Mouse (Mus musculus) frontal cortex, postnatal 25 days (tissue): Measurements from ENCODE around the gene Gm20721.
A peak's percentile ranks its signal among the peaks of the same experiment; 100 is the strongest.
"Not testable (repeated sequence)": the region's sequence is repeated elsewhere in the genome, so short reads cannot be mapped to it uniquely, and the experiment has no call there.

Experiments
- DNase-seq, 2 experiments: peaks; one replicate each; pipeline ENCODE4 v3.0.0; 2022; ENCODE audit warnings: low spot score in 2 of 2

Gene Gm20721

GRCm38 (mm10) chr2:174330616-174331191 is 15.8 kb downstream of the Gm20721 start:
- peak; percentile 19 to 55 for DNase-seq

- DNase-seq, result peak; percentile 38 to 57
Measured at GRCm38 (mm10) chr2:174329663-174330615, 16.6 kb downstream of the Gm20721 start.

GRCm38 (mm10) chr2:174328926-174329662 is 17.4 kb downstream of the Gm20721 start:
- no peak for DNase-seq

GRCm38 (mm10) chr2:174328358-174328905 is 18.1 kb downstream of the Gm20721 start:
- no peak for DNase-seq

GRCm38 (mm10) chr2:174327295-174327981 is 19.1 kb downstream of the Gm20721 start:
- DNase-seq, result peak; percentile 48 to 57

- no peak for DNase-seq
Measured at GRCm38 (mm10) chr2:174326481-174326880, 20.0 kb downstream of the Gm20721 start.

GRCm38 (mm10) chr2:174325989-174326388 is 20.5 kb downstream of the Gm20721 start:
- no peak for DNase-seq

- no peak for DNase-seq
Measured at GRCm38 (mm10) chr2:174316661-174317060, 29.9 kb downstream of the Gm20721 start.

- DNase-seq, result not testable (repeated sequence)
Measured at GRCm38 (mm10) chr2:174315445-174315844, 31.1 kb downstream of the Gm20721 start.

- DNase-seq, result no peak
Measured at GRCm38 (mm10) chr2:174312661-174313060, 33.9 kb downstream of the Gm20721 start.

- DNase-seq, result peak; percentile 77 to 80
Measured at GRCm38 (mm10) chr2:174312118-174312647, 34.3 kb downstream of the Gm20721 start.

- DNase-seq, result no peak
Measured at GRCm38 (mm10) chr2:174311613-174312012, 34.9 kb downstream of the Gm20721 start.

GRCm38 (mm10) chr2:174310913-174311514 is 35.5 kb downstream of the Gm20721 start:
- peak; percentile 27 to 52 for DNase-seq

- DNase-seq, result no peak
Measured at GRCm38 (mm10) chr2:174307903-174308302, 38.6 kb downstream of the Gm20721 start.

GRCm38 (mm10) chr2:174305646-174306045 is 40.9 kb downstream of the Gm20721 start:
- DNase-seq, result no peak

- no peak for DNase-seq
Measured at GRCm38 (mm10) chr2:174302526-174302925, 44.0 kb downstream of the Gm20721 start.

GRCm38 (mm10) chr2:174300666-174301065 is 45.8 kb downstream of the Gm20721 start:
- DNase-seq, result no peak

- DNase-seq, result no peak
Measured at GRCm38 (mm10) chr2:174300186-174300585, 46.3 kb downstream of the Gm20721 start.

GRCm38 (mm10) chr2:174299771-174300160 is 46.7 kb downstream of the Gm20721 start:
- DNase-seq, result no peak

- no peak for DNase-seq
Measured at GRCm38 (mm10) chr2:174299091-174299770, 47.3 kb downstream of the Gm20721 start.
